ENCODE assay signal across 28 mouse cellular contexts in the genomic region with DNA sequence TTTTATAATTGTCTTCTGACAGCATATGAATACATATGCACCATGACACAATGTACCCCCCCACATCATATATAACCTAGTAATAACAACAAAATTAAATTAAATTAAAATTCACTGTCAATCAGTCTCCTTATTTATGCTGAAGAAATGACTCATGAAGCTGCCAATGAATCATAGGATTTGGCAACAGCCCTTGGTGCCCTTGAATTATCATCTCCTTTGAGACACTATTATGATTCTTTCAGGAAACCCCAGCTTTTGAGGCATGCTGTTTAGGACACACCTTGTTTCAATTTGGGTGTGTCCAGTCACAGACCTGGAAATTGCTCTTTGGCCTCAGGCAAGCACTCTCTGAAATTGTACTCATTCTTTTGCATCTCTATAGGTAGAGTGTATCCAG.
DNase-seq lines count a peak whose midpoint lies in the region; ATAC-seq lines count a peak whose summit lies in the region.
"Had no signal": no experiment of that assay in that cellular context is flagged by ENCODE, and none has a peak within 500 bp of the region (broad histone marks: within the 10 kb centered on the region; RNA-seq: fewer than 3 reads in every experiment).

No protein-coding gene starts in this region.

- H3K9ac ChIP-seq in liver, embryonic 12.5 days = no peak overlapping the region
- H3K9ac ChIP-seq: embryonic facial prominence, embryonic 13.5 days; embryonic facial prominence, embryonic 15.5 days; forebrain, embryonic 12.5 days had no signal

- no peak overlapping the region for H3K4me2 ChIP-seq in liver, embryonic 12.5 days
- H3K4me2 ChIP-seq: embryonic facial prominence, embryonic 13.5 days; embryonic facial prominence, embryonic 15.5 days; forebrain, embryonic 12.5 days had no signal

- DNase-seq in 3T3-L1 (ENCODE audit: low read depth, low spot score) = peak; percentile 84
- DNase-seq in Muller cell, postnatal 12 days (ENCODE audit: inconsistent ontology term) = peak; percentile 56
- DNase-seq in brain, adult 2 months (ENCODE audit: low read depth, low spot score) = peak; percentile 15
- DNase-seq in thymus, postnatal 10 days (ENCODE audit: low spot score in 2 of 2) = no peak
- DNase-seq in natural killer cell, adult 2 months (ENCODE audit: low spot score in 2 of 2) = no peak
- DNase-seq: adrenal gland, adult 8-10 months; adrenal gland, postnatal 14 days; adrenal gland, postnatal 36 days; cerebellum, adult 11 months; cerebellum, adult 18-20 months; cerebellum, adult 8-10 months; cerebellum, adult 9-11 months; cerebellum, postnatal 14 days; cerebellum, postnatal 36 days; embryo, embryonic 11 days had no signal

- no peaks in the 10 kb centered on the region for H3K36me3 ChIP-seq in liver, embryonic 12.5 days
- H3K36me3 ChIP-seq: embryonic facial prominence, embryonic 13.5 days; embryonic facial prominence, embryonic 15.5 days; forebrain, embryonic 10.5 days; forebrain, embryonic 12.5 days; G1E had no signal

- no peaks in the 10 kb centered on the region for H3K27me3 ChIP-seq in liver, embryonic 12.5 days (replicated peaks)
- H3K27me3 ChIP-seq: CH12.LX; embryonic facial prominence, embryonic 13.5 days; embryonic facial prominence, embryonic 15.5 days; forebrain, embryonic 12.5 days; Patski had no signal

- no peak overlapping the region for H3K27ac ChIP-seq in liver, embryonic 12.5 days
- H3K27ac ChIP-seq: embryonic facial prominence, embryonic 13.5 days; embryonic facial prominence, embryonic 15.5 days; forebrain, embryonic 10.5 days; forebrain, embryonic 12.5 days had no signal

- no peaks in the 10 kb centered on the region for H3K9me3 ChIP-seq in liver, embryonic 12.5 days (replicated peaks)
- H3K9me3 ChIP-seq: embryonic facial prominence, embryonic 13.5 days; embryonic facial prominence, embryonic 15.5 days; forebrain, embryonic 10.5 days; forebrain, embryonic 12.5 days; G1E had no signal

- no peak for ATAC-seq in liver, embryonic 12.5 days
- ATAC-seq: activated CD4-positive, CD25-positive, alpha-beta regulatory T cell, adult 4 months; CD4-positive, CD25-positive, alpha-beta regulatory T cell, adult 4 months; forebrain, embryonic 14.5 days; forebrain, embryonic 16.5 days; Patski had no signal

- no peak overlapping the region for H3K4me3 ChIP-seq in liver, embryonic 12.5 days
- H3K4me3 ChIP-seq: embryonic facial prominence, embryonic 13.5 days; embryonic facial prominence, embryonic 15.5 days; erythroblast, embryonic 14.5 days; forebrain, embryonic 10.5 days; forebrain, embryonic 12.5 days had no signal

- no peaks in the 10 kb centered on the region for H3K4me1 ChIP-seq in liver, embryonic 12.5 days
- H3K4me1 ChIP-seq: embryonic facial prominence, embryonic 13.5 days; embryonic facial prominence, embryonic 15.5 days; forebrain, embryonic 10.5 days; forebrain, embryonic 12.5 days had no signal

Comparison
In these comparisons a context has a peak if more than half of its experiments do, and no peak if none do; other contexts are left out.
1. DNase-seq: peak in 3T3-L1 (single experiment), Muller cell, postnatal 12 days (single experiment) and brain, adult 2 months (single experiment); none in thymus, postnatal 10 days (0 of 2) and natural killer cell, adult 2 months (0 of 2).